Mouse (Mus musculus): ENCODE results near the gene Sirt1.

DNA sequence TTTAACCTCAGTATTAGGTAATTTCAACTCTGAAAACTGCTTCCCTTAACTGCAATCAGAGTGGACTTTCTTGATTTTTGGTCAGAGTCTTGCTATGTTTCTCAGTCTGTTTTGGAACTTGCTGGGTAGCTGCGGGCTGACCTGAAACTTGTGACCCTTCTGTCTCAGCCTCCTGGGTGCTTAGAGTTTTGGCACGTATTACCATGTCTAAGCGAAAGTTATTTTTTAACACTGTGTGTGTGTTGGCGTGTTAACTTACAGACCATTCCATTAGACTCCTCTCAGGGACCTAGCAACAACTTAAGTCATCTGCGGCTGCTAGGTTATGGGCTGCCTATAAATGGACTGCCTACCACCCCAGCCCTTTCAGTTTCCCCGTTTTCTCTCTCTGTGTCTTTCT is 14.1 kb downstream of the Sirt1 start:
- TF ChIP-seq POLR2A (IDR thresholded peaks at IDR 0.05; ENCODE audit: extremely low read depth, insufficient read depth, low read length) (no peak), CTCF (IDR thresholded peaks at IDR 0.05; ENCODE audit: extremely low read depth, insufficient read depth, low read length) (no peak)

Measured in cortical plate, adult 2 months (tissue).